Mouse (Mus musculus) frontal cortex, adult 2 months (tissue): ENCODE data around the gene Pkp4. TPM values are rescaled to one million over a fixed set of nuclear protein-coding genes. Genes with fewer than 3 reads are reported as not detected.
A peak's percentile ranks its signal among the peaks of the same experiment; 100 is the strongest.

Experiments used
- DNase-seq, 2 experiments: peaks; one replicate each; pipeline ENCODE4 v3.0.0; 2022; ENCODE audit warnings: low spot score in 1 of 2; ENCODE audit errors: extremely low spot score in 1 of 2
- polyA plus RNA-seq: library from polyadenylated mRNA; depleted of rRNA; stranded (reverse); fragments of >200 nt; gene quantifications from 2 replicates; pipeline ENCODE4 v1.2.3, GENCODE M21; 2012

Pkp4 gene
- polyA plus RNA-seq, 1 experiment: 140 TPM

DNA sequence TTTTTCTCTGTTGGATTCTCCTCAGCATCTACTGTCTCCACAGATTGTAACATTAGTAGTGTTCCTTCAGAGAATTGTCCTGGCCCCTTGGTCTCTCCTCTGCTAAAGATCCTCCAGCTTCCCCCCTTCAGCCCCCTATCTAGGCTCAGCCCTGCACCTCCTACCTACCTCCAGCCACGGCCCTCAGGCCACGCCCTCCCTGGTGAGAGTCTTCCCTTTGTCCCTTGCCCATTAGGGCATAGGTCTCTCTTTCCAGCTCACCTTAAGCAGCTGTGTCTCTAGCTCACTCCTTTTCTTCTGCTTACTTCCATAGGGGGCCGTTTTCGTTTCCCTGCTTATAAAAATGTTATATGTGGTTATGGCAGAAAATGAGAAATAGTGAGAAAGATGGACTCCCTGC, 22.9 kb downstream of the Pkp4 start:
- DNase-seq: no peak

- no peak for DNase-seq
These were observed 23.7 kb downstream of the Pkp4 start for GRCm38 (mm10) chr2:59184107-59185064.

DNA sequence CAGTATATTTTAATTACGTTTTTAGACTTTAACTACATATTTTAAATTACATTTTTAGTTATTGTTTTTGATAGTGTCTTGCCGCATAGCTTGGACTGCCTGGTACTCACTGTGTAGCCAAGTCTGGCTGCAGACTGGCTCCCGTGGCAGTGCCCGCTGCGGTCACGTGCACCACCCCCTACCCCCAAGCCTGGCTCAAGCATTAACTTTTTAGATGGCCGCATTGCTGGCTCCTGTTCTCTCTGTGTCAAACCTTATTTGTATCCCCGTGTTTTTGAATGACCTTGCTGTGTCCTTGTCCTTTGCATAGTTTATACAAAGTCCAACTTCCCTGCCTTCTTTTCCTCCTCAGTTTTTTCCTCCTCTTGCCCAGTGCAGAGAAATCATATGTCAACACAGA, 25.5 kb downstream of the Pkp4 start:
- DNase-seq: no peak

- DNase-seq: no peak
These were observed 26.3 kb downstream of the Pkp4 start for GRCm38 (mm10) chr2:59186966-59187365.

DNA sequence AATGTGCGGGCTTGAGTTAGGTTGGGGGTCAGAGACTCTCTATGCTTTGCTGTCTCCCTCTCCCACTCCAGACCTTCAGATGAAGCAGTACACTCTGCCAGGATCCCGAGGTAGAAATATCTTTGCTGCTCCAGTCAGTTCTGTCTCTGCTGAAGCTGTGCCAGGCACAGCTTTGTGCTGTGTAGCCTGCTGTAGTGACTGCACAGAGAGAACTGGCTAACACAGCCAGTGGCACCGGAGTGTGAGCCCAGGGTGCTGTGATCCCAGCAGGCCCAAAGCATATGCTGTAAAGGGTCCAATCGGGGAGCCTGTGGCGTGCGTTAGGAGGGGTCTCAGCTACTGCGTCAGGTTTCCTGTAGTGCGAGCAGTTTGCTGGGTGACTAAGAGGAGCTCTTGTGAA, 27.7 kb downstream of the Pkp4 start:
- no peak for DNase-seq

GRCm38 (mm10) chr2:59189661-59190185, 29.1 kb downstream of the Pkp4 start:
- DNase-seq: no peak

DNA sequence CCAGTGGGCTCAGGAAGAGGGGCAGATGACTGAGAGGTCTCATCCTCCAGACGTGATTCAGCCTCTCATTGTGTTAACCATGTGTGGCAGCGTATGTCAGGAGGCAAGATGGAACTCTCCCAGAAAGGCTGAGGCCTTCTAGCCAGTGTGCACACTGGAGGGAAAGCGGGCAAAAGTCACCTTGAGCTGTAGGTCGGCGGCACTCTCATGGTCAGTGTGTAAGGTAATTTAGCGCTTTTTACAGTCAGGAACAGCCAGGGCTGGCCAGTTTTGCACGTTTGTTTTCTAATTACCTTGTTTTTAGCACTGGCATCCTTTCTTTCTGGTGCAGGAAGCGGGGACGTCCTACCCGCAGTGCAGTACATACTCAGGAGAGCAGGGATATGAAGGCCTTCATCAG, 29.5 kb downstream of the Pkp4 start:
- DNase-seq: no peak

DNA sequence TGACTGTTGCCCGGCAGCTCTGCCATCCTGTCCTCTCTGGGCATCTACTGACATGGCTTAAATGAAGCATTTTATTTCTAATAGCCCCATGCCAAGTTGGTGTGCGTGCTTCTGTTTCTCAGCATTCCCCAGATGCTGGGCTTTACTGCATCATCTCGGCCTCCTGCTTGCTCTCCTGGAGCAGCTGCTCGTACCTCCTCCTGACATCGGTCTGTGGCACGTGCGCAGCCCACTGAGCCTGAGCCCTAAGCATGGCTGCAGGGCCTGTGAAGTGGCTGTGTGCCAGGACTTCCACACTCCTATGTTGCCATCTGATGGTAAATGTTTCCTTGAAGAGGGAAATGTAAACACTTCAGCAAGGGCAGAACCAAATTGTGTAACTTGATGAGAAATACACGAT, 30.8 kb downstream of the Pkp4 start:
- DNase-seq: no peak

DNA sequence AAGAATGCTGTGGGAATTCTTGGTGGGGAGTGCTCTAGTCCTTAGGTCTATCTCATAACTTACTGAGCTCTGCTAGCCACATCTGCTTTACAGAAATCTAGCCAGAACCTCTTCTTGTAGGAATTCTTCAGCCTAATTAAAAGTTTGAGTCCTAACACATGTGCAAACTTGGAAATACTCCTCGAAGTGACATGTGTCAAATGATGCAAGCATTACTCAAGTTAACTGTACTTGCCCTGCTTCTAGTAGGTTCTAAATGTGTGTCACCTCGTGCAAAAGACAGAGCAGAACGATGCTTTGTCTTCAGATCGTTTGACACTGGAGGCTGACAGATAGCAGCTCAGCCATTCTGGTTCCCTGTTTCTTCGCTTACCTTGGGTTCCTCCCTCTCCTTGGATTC, 32.5 kb downstream of the Pkp4 start:
- no peak for DNase-seq

DNA sequence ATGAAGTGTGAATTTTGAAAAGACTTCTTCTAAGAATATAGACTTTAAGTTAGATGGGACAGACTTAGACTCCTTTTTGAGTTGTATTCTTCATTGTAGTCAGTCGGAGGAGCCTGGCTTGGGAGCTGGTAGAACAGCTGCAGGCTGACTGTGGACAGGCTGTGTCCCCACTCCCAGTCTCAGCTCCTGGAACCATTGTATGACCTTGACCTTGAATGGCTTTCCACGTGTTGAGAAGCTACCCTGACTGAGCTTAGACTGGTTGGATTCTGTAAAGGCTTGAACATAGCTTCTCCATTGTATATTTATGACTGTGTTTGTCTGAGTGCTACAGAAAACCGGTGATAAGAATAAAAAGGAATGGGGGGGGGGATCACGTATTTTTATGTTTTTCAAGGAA, 36.5 kb downstream of the Pkp4 start:
- DNase-seq: no peak

- DNase-seq: no peak
These were observed 38.9 kb downstream of the Pkp4 start for GRCm38 (mm10) chr2:59199476-59199976.

- DNase-seq: no peak
These were observed 39.9 kb downstream of the Pkp4 start for GRCm38 (mm10) chr2:59200511-59200910.

- no peak for DNase-seq
These were observed 42.3 kb downstream of the Pkp4 start for GRCm38 (mm10) chr2:59202930-59203329.

DNA sequence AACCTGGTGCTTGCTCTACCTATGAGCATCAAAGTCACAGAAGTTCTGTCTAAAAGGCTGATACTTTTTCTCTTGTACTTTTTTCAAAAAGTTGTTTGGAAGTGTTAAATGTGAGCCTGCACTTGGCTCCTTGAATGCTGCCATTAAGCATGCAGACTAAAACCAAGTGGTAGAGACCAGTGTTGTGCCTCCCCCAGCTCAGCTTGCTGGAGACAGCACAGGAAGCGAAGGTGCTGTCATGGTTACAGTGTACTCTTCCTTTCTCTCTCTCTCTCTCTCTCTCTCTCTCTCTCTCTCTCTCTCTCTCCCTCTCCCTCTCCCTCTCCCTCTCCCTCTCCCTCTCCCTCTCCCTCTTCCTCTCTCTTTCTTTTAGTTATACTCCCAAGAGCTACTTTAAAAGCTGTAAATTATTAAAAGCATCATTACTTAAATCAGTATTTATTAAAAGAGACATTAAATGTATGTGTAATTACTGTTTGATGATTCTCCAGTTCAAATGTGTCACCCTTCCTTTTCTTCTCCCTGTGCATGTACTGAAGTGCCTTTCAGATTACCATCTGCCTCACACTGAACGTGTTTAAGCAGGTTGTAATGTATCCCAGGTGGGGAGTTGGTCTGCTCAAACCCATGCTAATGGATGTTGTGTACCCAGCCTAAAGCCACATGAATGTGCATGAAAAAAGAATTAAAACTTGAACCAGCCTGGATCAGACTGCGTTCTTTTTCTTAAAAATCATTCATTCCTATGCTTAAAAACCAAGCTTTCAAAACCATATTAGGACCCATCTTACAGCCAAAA, 43.2 kb downstream of the Pkp4 start:
- DNase-seq: no peak

DNA sequence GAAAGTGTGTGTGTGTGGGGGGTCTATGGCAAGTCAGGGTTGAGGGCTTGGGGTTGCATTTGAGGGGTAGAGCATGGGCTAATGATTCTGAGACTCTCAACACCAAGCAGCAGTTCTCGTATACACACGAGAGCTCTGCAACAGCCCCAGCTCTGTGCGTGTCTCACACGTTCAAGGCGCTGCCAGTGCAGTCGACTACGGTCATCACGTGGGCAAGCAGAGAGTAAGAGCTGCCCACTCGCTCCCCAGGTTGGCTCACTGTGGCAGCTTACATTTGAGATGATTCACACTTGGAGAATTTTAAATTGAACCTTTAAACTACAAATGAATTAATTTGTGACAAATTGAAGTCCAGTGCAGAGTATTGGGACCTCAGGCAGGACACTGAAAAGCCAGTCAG, 44.4 kb downstream of the Pkp4 start:
- DNase-seq: peak in 1 of 2 experiments; percentile 49

GRCm38 (mm10) chr2:59206190-59206589, 45.5 kb downstream of the Pkp4 start:
- DNase-seq: no peak

DNA sequence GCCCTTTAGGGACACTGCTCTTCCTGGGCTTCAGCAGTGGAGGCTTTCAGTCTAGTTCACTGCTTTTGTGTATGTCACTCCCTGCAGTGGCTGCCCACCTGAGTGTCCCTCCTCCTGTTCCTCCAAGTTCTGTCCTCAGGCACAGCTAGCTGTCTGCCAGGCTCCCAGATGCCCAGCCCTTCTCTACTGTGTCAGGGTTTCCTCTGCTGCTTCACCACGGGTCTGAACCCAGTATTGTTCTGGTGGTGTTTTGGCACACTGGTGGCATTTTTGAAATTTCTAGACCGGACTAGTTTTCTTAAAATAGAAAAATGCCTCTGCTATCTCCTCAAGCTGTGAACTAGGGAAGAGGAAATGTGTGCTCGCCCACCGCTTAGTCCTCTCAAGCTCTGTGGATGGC, 46.6 kb downstream of the Pkp4 start:
- no peak for DNase-seq

DNA sequence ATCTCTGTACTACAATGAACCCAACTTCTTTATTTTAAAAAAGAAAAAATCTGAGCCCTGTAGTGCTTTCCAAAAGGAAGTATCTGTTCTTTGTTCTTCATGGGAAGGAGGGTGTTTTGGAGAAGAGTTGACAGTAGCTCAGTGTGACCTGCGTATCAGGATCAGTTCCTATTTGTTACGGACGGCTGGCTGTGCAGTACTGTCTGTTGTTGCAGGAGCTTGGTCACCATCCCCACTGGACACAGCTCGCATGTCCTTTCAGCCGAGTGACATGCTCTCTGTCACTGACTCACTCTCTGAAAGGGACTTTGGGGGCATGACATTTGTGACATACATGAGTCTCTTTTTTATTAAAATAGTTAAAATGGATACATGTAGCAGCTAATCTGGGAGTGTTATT, 47.1 kb downstream of the Pkp4 start:
- no peak for DNase-seq

DNA sequence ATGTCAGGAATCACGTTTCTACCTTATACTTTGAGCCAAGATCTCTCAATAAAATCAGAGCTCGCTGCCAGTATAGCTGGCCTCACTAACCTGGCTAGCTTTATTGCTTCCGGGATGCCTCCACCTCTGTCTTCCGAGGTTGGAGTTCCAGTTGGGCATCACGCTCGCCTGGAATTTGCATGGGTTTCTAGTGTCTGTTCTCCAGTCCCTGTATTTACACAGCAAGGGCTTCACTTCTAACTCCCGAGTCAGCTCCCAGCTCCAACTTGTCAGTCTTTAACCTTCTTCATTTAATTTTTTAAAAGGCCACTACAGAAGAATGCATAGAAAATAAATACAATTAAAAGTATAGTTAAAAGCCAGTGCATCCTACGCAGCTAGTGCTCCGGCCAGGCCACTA, 47.6 kb downstream of the Pkp4 start:
- DNase-seq: no peak

DNA sequence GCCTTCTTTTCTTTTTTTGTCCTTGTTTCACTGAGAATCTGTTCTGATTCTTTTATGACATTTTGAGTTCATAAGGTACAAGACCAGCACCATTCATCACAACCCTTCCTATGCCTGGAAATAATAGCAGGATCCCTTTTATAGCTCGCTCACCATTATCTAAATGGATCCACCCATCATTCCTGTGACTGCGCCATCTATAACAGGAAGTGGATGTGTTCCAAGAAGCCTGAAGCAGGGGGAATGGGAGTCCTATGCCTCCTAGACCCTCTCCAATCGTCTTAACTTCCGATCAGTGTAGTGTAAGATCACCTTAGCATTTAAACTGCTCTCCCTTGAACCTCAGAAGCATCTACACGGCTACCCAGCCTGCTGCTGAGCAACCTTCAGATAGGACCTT, 50.4 kb downstream of the Pkp4 start:
- no peak for DNase-seq

DNA sequence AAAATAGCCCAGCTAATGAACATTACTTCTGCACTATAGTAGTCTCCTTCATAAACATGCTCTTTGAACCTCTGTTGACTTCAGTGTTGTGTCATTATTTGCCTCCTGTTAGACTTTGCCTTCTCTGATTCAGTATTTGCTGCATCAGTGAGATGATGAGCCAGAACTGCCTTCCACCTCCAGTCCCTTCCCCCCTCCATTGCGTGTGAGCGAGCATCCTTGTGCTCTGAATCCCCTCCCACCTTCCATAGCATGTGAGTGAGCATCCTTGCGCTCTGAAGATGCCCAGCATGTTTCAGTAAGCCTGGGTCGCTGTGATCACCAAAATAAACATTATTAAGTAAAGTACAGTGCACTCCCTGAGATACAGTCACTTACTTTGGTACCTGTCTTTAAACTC, 51.8 kb downstream of the Pkp4 start:
- peak in 1 of 2 experiments; percentile 31 for DNase-seq
